Mouse (Mus musculus) thymus, postnatal 10 days (tissue): ENCODE results near the gene Amigo2.

ENCODE experiments used
- DNase-seq, 2 experiments: peaks; one replicate each; pipeline ENCODE4 v3.0.0; 2021; ENCODE audit warnings: low spot score in 2 of 2

Gene Amigo2

DNA sequence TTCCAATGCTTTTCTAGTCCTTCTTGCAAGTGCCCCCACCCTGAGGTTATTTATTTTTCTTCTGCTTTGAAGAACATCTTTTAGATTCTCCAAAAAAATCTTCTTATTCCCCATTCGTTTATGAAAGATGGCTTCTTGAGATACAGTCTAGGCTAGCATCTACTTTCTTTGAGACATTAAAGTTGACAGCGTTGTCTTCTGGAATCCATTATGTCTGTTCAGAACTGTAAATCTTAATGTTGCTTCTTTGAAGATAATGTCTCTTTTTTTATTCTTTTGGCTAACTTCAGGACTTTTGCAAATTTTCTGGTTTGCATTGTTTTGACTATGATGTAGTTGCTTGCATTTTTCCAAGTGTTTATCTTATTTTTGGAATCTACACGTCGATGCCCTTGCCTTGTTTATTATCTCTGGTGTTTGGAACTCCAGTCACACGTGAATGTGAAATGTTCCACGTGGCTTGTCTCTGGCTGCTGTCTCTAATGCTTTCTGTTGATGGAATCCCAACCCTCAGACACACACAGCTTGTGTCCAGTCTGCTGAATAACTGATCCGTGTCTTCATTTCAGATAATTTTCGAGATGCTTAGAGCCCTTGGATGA is 20.1 kb upstream of the Amigo2 start:
- DNase-seq = no peak

DNA sequence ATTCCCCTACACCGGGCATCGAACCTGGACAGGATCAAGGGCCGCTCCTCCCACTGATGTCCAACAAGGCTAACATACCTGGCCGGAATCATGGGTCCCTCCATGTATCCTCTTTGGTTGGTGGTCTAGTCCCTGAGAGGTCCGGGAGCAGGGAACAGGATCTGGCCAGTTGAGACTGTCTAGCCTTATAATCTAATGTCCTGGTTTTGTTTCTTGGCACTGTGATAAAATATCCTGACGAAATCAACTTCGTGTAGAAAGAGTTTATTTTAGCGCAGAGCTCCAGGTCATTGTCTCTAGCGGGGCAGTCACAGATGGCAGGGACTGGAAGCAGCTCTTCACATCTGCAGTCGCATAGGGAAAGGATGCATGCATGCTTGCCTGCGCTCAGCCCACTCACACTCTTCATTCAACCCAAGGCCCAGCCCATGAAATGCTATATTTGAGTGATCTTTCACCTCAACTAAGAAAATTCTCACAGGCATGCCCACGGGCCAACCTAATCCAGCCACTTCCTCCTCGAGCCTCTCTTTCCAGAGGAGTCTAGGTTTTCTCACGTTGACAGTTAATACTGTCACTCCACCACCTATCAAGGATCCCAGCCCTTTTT is 19.3 kb upstream of the Amigo2 start:
- DNase-seq = no peak

DNA sequence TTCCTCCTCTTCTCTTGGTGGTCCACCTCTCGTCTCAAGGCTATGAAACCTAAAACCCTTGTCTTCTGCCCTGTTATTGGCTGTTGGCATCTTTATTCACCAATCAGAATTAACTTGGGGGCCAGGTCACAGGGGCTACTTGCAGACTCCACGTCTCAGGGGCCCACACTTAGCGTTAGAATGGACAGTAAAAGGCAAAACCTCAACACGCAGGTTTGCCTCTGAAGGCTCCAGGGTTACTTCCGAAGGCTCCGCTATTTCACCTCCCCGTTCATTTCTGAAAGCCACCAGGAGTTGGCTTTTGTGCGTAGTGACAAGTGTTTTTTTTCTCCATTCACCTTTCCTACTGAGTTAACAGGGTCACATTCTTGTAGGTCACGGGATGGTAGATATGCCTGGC is 15.2 kb upstream of the Amigo2 start:
- DNase-seq = no peak

DNA sequence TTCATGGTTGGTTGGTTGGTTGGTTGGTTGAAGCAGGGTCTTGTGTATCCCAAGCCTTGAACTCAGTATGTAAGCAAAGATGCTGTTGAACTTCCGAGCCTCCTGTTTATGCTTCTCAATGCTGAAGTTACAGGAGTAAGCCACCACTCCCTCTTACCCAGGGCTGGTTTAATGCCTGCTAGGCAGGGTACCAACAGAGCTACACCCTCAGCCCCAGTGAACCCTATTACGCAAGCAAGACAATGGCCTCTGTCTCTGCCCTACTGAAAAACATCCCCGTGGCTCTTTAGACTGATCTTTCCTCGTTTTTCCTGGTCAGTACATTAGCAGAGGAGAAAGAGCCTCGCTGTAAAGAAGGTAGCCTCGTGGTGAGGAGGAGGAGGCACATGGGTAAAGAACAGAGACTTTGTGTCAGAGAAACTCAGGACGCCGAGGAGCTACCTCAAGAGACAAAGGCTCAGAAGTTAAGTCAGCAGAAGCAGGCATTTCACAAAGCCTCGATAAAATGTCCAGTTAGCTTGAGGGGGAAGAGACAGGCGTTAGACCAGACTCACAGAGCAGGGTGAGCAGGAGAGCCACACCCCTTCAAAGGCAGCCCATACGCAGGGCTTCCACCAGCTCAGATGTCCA is 13.0 kb upstream of the Amigo2 start:
- DNase-seq = no peak

DNA sequence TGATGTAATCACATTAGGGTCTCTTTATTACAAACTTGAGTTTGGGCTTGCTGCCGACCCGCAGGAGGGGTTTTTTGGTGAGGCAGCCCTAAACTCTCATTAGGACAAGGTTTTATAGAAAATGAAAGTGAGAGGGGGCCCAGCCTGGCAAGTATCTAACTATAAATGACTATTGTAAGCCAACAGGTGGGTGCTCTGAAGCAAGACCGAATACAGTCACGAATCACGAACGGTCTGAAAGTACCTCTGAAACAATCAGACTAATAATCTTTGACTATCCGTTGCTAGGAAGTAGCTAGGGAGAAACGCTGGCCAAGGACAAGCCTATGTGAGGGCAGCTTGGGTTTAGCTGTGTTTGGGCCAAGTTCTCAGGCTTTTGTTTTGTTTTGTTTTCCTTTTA is 12.2 kb upstream of the Amigo2 start:
- no peak for DNase-seq

DNA sequence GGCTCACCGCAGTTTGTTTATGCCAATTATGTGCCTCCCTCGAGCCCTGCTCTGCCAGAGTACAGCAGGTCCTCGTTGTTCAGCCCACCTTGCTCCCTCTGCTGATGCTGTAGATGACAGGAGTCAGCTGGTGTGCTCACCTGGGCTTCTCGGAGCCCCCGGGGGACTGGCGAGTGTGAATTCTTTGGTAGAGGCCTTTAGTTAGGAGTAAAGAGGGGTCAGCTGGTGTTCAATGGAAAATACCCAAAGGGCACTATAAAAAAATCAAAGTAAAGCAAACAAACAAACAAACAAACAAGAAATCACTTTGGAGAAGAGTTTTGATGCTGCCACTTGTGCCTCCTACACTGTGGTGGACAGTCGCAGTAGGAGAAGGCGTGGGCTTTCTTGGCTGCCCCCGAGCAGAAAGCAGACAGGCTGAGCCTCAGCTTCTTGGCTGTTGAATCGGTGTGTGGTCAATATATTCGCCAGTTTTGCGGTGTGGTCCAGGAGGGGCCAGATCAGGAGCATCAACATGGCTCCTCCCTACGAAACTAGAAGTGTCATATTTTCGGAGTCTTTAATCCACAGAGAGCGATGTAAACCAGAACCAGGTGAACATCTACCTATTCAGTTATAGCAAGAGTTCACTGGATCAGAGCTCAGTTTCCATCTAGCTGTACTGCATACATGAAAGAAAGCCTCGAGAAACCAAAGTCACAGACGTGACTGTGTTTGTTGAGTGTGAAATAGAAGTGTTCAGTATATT is 11.6 kb upstream of the Amigo2 start:
- DNase-seq = no peak

DNA sequence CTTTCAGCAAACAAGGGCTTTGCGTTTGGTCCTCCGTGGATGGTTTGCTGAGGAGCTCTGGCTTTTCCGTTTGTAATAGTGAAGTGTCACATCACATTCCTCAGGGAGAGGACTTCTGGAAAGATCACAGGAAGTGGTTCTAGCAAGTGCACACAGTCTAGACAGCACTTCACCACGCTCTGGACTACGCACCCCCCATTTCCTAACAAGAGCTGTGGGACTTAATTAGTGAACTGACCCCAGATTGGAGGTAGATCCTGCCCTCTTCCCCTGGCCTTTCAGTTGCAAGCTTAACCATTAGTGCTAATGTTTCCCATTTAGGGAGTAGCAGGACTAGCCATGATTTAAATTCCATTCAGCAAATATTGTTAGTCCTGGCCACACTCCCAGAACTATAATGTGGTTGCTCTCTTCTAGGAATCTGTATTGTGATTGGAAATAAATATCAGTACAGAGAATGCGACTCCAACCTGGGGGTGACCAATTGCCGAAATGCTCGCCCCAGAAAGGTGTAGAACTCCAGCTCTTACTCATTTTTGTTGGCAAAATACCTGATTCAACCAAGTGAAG is 10.2 kb upstream of the Amigo2 start:
- no peak for DNase-seq

DNA sequence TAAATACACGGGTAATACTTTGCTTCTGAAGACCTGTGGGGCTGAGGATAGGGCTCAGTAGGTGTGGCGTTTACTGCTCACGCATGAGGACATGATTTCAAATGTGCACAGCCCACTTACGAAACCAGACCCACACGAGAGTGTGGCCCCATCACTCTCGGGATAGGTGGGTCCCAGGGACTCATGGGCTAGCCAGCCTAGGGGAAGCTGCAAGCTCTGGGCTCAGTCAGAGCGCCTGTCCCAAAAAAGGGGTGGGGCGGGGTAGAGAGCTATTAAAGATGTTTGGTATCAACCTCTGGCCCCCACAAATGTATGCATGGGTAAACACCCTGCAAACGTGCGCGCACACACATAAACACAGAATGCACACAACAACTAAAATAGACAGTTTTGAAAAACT is 9.3 kb upstream of the Amigo2 start:
- DNase-seq = no peak

DNA sequence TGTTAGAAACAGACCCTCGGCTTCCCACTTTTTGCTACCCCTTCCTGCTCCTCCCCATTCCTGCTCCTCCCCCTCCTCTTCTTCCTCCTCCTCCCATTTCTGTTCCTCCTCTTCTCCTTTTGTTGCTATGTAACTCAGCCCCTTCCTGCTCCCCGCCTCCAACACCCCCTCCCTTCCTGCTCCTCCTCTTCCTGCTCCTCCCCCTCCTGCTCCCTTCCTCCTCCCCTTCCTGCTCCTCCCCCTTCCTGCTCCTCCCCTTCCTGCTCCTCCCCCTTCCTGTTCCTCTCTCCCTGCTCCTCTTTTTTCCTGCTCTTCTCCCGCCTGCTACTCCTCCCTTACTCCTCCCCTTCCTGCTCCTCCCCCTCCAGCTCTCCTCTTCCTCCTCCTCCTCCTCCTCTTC is 8.7 kb upstream of the Amigo2 start:
- DNase-seq = no peak

DNA sequence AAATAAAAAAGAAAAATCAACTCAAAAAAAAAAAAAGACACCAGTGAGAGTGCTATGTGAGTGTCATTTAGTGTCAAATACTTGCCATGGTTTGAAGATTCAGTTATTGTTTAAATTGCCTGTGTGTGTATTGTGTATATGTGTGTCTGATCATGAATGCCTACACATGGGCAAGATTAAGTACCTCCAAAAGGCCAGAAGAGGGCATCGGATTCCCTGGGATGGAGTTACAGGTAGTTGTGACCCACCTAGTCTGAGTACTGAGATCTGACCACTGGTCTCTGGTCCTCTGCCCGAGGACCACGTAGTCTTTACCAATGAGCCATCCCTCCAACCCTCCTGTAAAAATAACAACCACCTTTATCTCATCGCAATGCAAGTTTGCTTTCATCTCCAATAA is 7.3 kb upstream of the Amigo2 start:
- no peak for DNase-seq

DNA sequence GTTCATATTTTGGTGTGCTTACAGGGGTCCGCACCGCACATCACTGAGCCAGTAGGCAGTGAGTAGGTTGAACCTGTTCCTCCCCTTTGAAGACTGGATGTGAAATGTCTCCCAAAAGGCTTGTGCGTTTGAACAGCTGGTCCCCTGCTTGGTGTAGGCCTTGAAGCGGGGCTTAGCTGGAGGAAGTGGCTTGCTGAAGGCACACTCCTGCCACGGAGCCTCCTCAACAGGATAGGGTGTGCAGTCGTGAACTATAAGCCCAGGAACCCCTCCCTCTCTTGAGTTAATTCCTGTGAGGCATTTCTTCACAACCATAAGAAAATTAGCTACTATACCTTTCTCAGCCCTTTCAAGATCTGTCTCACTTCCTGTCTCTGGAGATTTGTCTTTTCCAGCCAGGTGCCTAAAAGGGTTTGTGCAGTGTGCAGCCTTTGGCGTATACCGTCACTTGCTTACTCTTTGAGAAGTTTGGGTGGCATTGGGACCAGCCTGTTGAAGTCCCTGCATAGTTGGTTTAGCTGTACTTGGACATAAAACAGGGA is 5.5 kb upstream of the Amigo2 start:
- peak; percentile 62 to 63 for DNase-seq

DNA sequence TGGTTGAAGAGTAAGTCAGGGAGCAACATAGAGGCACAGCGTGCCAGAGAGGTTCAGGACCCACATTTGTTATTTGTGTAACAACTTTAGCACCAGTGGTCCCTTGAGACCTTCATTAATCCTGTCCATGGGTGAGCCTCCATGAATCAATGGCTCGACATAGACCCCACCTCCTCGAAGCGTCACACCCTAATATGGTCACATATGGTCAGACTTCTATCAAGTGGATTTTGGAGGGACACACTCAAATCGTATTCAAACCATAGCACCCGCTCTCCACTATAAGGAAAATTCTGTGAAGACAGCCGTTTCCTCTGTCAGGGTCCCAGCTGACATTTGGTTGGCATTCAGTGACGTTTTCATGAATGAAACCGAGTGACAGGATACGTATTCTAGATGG is 2.2 kb upstream of the Amigo2 start:
- no peak for DNase-seq

DNA sequence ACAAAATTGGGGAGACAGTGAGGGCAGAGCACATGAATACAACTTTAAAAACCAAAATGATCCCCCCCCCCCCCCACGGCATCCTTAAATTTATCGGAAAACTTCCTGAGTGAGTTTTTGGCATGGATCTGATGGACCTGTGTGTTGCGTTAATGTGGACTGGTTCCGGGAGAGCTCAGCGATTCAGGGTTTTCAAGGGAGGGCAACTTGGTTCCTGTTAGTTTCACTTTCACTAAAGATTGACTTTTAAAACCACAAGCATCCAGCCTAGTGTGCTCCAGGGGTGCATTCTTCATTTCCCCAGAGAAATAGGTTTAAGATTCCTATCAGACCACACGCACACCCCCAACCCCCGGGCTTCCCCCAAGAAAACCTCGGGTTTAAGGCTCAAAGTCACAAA is 1.2 kb upstream of the Amigo2 start:
- DNase-seq = peak in 1 of 2 experiments; percentile 16

DNA sequence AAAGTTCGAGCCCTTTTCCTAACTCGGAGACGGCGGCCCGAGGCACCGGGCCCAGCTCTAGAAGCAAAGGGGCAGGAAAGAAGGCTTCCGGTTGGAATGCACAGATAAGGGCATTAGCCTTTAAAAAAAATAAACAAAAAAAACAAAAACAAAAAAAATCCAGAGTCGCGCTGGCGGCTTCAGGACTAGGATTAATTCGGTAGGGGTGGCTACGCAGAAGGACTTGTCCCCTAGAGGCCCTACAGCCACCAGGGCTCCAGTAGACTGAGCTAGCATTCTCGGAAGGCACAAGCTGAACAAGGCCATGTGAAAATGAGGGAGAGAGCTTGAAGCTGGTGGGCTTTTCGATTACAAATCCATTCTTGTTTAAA is 689 bp upstream of the Amigo2 start:
- peak; percentile 11 to 35 for DNase-seq

DNA sequence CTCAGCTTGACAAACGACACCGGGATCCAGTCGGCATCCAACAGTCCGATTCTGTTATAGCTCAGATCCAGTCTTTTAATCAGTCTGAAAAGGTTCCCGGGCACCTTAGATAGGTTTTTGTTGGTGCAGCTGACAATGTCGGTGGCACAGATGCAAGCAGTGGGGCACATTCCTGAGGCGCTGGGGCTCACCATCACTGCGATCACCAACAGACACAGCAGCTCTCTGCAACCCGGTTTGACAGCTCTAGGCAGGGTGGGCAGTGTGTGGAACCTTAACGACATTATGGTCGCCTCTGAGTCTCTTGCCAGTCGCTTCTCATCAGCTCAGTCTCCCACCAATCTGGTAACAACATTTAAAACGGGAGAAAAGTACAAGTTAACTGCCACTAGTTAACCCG is 831 bp downstream of the Amigo2 start:
- no peak for DNase-seq

DNA sequence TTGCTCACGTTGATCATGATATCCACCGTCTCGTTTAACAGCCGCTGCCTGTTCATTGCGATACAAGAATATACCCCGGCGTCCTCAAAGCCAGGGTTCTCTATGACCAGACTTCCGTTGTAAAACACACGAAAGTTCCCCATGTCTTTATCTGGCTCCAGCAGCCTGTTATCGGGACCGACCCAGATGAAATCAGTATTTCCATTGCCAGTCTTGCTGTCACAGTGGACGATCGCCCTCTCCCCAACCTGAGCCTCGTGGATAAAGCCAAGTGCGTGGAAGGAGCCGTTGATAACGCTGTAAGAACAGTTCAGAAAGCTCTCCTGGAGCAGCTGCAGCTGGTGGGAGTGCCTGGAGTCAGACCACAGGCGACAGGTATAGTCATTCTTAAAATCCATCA is 1.7 kb downstream of the Amigo2 start:
- no peak for DNase-seq

DNA sequence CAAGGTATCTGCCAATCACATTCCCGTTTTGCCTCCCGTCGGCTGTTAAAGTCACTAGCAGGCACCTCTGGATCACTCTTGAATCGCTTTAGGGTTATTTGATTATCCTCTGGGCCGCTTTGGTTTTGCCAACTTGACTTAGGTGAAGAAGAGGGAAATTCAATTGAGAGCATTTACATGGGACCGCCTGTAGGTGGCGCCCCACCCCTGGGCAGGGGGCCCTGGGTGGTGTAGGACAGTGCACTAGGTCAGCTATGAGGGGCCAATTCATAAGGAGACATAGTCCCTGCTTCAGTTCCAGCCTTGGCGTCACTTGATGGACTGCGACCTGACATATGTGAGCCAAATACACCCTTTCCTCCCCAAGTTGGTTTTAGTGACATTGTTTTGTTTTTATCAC is 10.1 kb downstream of the Amigo2 start:
- DNase-seq = peak in 1 of 2 experiments; percentile 69

DNA sequence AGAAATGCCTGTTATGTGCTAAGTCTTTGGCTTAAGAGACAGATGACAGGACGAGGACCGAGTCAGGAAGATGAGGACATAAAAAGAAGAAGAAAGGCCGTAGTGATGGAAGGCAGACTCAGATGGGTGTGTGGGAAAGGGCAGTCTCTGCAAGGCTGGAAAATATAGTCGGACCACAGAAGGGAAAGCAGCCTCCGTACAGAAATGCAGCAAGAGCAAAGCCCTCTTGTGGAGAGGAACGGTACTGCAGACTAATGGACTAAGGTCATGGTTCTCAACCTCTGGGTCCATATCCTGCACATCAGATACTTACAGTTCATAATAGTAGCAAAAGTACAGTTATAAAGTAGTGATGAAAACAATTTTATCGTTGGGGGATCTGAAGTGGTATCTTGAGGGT is 11.9 kb downstream of the Amigo2 start:
- peak; percentile 16 to 70 for DNase-seq

DNA sequence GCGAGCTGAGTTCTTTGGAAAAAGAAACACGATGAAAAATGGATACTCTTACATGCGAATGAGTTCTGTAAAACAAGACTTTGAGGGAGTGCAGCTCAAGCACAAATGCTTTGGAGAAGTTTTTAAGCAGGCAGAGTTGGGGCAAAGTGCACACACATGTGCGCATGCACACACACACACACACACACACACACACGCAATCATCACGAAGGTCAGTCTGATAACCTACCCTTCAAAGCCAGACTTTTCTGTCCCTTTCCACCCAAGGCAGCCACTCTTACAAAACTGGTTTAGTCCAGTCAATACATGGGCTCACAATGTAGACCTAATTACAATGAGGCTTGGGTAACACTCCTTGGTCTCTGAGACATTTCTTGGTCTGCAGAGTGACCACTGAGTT is 13.0 kb downstream of the Amigo2 start:
- no peak for DNase-seq

DNA sequence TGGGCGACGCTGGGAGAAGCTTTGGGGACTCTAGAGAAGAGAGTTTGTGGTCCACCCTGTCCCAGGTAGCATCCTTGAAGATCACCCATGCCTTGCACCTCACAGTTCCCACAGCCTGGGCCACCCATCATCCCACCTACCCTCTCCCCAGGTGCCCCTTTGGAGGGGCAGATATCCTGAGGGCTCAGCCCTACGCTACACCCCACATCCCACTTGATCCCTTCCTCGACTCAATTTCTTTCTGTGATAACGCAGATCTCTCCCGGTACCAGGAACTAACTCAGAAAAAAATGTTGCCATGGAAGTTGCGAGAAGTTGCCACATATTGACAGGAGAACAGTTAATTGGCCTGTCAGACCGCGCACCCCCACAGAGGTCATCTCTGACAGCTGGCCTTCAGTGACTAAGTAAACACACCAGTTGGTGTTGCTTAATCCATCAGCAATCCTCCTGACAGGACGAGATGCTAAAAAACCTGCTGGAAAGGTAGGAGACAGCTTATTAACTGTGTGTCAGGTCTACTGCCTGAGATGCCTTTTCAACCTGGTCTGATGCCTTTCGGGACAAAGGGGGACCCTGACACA is 17.5 kb downstream of the Amigo2 start:
- DNase-seq = no peak

DNA sequence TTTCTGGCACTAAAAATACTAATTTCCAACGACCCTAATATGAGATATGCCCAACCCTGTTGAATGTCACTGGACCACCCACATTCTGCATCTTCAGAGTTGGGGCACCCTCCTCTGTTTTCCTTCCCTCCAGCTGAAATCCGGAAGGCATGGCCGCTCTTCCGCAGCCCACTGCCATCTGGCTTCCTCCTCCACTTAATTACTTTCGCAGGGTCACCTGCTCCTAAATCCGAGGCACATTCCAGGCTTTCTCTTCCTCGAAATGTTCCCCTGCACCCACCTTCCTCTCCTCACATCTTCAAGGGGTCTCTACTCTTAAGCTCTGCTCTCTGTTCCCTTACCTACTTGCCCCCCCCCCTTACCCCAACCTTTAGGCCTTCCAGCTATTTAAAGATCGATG is 23.1 kb downstream of the Amigo2 start:
- DNase-seq = no peak

DNA sequence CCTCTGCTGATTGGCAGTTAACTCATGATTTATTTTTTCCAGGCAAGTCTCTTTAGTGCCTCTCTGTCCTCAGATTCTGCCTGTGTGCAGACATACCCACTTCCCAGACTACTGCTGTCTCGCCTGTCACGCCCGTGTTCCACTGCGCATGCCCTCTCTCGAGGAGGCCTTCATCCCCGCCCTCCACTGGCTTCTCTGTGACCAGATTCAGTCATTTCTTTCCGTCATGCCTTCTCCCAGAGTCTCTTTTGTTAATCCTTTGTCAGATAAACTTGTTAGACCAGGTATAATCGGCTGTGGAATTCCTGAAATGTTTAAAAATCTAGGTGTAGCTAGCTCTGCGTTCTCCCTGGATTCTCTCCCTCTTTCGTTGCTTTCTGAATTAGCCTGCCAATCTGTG is 23.7 kb downstream of the Amigo2 start:
- DNase-seq = no peak
